Mouse (Mus musculus): ENCODE measurements around the gene Gm17455.
A peak's percentile ranks its signal among the peaks of the same experiment; 100 is the strongest.

Gm17455 gene

GRCm38 (mm10) chr10:60399449-60399848 lies at the start of gene Gm17455:
TSS of gene Gm17455 (plus strand) at chr10:60399726.
- no peak for DNase-seq (ENCODE audit: low spot score in 2 of 2)

GRCm38 (mm10) chr10:60350077-60350804 lies 49.3 kb upstream of the Gm17455 start:
- DNase-seq (ENCODE audit: low spot score in 2 of 2) = no peak

- peak; percentile 61 to 79 for DNase-seq (ENCODE audit: low spot score in 2 of 2)
Observed at GRCm38 (mm10) chr10:60350805-60351167, 48.7 kb upstream of the Gm17455 start.

- no peak for DNase-seq (ENCODE audit: low spot score in 2 of 2)
Observed at GRCm38 (mm10) chr10:60351248-60351647, 48.3 kb upstream of the Gm17455 start.

GRCm38 (mm10) chr10:60351761-60352455 lies 47.6 kb upstream of the Gm17455 start:
- no peak for DNase-seq (ENCODE audit: low spot score in 2 of 2)

GRCm38 (mm10) chr10:60353241-60354002 lies 46.1 kb upstream of the Gm17455 start:
- no peak for DNase-seq (ENCODE audit: low spot score in 2 of 2)

- DNase-seq (ENCODE audit: low spot score in 2 of 2) = no peak
Observed at GRCm38 (mm10) chr10:60354003-60354325, 45.6 kb upstream of the Gm17455 start.

GRCm38 (mm10) chr10:60354881-60355677 lies 44.4 kb upstream of the Gm17455 start:
- no peak for DNase-seq (ENCODE audit: low spot score in 2 of 2)

- DNase-seq (ENCODE audit: low spot score in 2 of 2) = no peak
Observed at GRCm38 (mm10) chr10:60357441-60357840, 42.1 kb upstream of the Gm17455 start.

GRCm38 (mm10) chr10:60357901-60358300 lies 41.6 kb upstream of the Gm17455 start:
- DNase-seq (ENCODE audit: low spot score in 2 of 2) = no peak

- no peak for DNase-seq (ENCODE audit: low spot score in 2 of 2)
Observed at GRCm38 (mm10) chr10:60358776-60359175, 40.8 kb upstream of the Gm17455 start.

GRCm38 (mm10) chr10:60361615-60362309 lies 37.8 kb upstream of the Gm17455 start:
- no peak for DNase-seq (ENCODE audit: low spot score in 2 of 2)

GRCm38 (mm10) chr10:60362310-60362628 lies 37.3 kb upstream of the Gm17455 start:
- no peak for DNase-seq (ENCODE audit: low spot score in 2 of 2)

GRCm38 (mm10) chr10:60363426-60363825 lies 36.1 kb upstream of the Gm17455 start:
- no peak for DNase-seq (ENCODE audit: low spot score in 2 of 2)

- DNase-seq (ENCODE audit: low spot score in 2 of 2) = no peak
Observed at GRCm38 (mm10) chr10:60367145-60367544, 32.4 kb upstream of the Gm17455 start.

GRCm38 (mm10) chr10:60367904-60368303 lies 31.6 kb upstream of the Gm17455 start:
- DNase-seq (ENCODE audit: low spot score in 2 of 2) = no peak

- no peak for DNase-seq (ENCODE audit: low spot score in 2 of 2)
Observed at GRCm38 (mm10) chr10:60369405-60369804, 30.1 kb upstream of the Gm17455 start.

GRCm38 (mm10) chr10:60370098-60370497 lies 29.4 kb upstream of the Gm17455 start:
- DNase-seq (ENCODE audit: low spot score in 2 of 2) = peak in 1 of 2 experiments; percentile 41

- no peak for DNase-seq (ENCODE audit: low spot score in 2 of 2)
Observed at GRCm38 (mm10) chr10:60370601-60371061, 28.9 kb upstream of the Gm17455 start.

- DNase-seq (ENCODE audit: low spot score in 2 of 2) = no peak
Observed at GRCm38 (mm10) chr10:60371596-60372386, 27.7 kb upstream of the Gm17455 start.
